Mouse (Mus musculus): ENCODE measurements around the gene Trim61.

DNA sequence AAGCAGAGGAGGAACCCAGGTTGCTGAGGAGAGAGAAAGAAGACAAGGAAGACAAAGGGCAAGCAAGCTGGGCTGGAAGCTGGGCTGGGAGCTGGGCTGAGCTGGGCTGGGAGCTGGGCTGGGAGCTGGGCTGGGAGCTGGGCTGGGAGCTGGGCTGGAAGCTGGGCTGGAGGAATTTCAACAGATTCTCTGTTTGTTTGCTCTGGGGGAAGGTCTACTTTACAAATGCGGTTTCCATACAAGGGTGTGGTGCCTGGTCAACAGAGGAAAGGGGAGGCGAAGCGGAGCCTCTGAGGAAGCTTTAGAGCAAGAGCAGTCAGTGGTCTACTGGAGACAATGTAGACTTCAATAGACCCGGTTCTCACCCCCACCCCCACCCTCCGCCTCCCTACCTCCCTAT, 28.2 kb upstream of the Trim61 start:
- no peak for TF ChIP-seq CTCF (IDR thresholded peaks at IDR 0.05; ENCODE audit: control insufficient read depth, insufficient read depth, insufficient read length)
- no peak for TF ChIP-seq MAX (IDR thresholded peaks at IDR 0.05)
- no peak for TF ChIP-seq USF1 (IDR thresholded peaks at IDR 0.05; ENCODE audit: low read depth)
